16 mouse cellular contexts compared by ENCODE assay signal in the genomic region with DNA sequence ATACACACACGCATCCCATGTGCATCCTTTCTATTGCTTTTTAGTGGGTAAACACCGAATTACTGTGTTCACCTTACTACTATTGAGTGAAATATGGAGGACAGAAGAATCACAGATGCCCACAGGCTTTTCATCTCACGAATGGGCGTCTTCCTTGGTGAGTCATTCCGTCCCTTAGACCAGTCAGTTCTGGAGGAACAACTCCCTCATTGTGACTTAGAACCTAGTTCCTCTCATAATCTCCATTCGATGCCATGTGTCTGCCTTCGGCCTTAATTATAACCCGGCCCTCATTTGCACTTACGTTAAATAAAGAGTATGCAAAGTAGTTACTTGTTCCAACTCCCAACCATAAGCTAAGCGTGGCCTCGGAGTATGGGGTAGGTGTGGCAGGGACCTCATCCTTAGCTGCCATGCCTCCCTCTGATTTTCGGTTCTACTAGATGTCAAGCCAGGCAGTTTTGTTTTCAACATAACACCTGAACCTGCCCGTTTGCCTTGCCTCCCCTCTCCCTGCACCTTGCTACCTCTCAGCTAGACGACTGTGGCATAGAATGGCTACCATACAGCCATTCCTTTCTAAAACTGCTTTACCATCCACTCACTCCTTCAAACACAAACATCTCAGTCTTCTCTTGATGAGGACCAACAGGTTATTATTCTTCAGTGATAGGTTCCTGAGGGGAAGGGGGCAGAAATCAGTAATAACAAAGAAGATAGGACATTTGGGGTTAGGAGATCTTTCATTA.
"Had no signal": no experiment of that assay in that cellular context is flagged by ENCODE, and none has a peak within 500 bp of the region (broad histone marks: within the 10 kb centered on the region; RNA-seq: fewer than 3 reads in every experiment).

No protein-coding gene starts in this region.

- H3K4me1 ChIP-seq: liver, embryonic 13.5 days; liver, embryonic 15.5 days had no signal

- DNase-seq: liver, embryonic 13.5 days; liver, postnatal 0 days; midbrain, embryonic 14.5 days; retina, postnatal 1 day; right cerebral cortex, adult 18-20 months; right cerebral cortex, postnatal 25 days; right cerebral cortex, postnatal 4 days; spleen, adult 18-20 months; thymus, postnatal 14 days; thymus, postnatal 36 days had no signal

- H3K4me3 ChIP-seq: liver, embryonic 13.5 days; liver, embryonic 15.5 days; midbrain, embryonic 10.5 days; midbrain, embryonic 12.5 days; myocyte; neural tube, embryonic 13.5 days; neural tube, embryonic 15.5 days had no signal

- H3K27me3 ChIP-seq: liver, embryonic 13.5 days; liver, embryonic 15.5 days; midbrain, embryonic 12.5 days; neural tube, embryonic 15.5 days had no signal

- H3K27ac ChIP-seq: liver, embryonic 13.5 days; liver, embryonic 15.5 days; midbrain, embryonic 10.5 days; midbrain, embryonic 12.5 days; neural tube, embryonic 13.5 days; neural tube, embryonic 15.5 days had no signal
